Mouse (Mus musculus) kidney, postnatal 4 days (tissue): ENCODE measurements around the gene Rpn2.

ENCODE experiments used
- DNase-seq, 2 experiments: peaks; one replicate each; pipeline ENCODE4 v3.0.0; 2021; ENCODE audit warnings: mixed read lengths in 2 of 2

The Rpn2 gene

DNA sequence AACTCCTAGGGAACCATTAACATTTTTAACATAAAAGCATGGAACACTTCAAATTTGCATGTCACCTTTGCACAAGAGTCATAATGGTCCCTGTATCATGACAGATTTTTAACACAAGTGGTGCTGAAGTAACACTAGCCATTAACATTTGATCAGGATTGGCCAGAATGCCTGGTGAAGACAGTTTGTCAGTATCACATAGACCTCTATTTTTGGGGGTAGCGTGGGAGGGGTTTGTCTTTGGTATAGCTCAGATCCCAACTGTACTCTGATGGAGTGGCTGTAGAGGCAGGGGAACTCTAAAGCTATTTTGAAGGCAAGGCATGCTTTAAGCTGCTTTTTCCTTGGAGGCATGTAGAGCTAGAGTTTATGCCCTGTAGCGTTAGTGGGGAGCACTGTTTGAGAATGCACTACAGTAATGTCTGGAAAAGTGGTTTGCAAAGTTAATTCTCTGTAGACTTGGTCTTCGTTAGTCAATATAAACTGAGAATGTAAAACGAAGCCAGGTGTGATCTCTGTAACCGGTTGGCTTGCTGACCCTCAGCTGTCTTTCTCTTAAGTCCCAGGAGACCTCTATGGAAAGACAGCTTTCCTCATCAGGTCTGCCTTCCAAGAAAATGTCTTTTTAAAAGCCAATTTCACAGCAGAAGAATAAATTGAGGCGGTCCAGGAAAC is 32.3 kb downstream of the Rpn2 start:
- no peak for DNase-seq

DNA sequence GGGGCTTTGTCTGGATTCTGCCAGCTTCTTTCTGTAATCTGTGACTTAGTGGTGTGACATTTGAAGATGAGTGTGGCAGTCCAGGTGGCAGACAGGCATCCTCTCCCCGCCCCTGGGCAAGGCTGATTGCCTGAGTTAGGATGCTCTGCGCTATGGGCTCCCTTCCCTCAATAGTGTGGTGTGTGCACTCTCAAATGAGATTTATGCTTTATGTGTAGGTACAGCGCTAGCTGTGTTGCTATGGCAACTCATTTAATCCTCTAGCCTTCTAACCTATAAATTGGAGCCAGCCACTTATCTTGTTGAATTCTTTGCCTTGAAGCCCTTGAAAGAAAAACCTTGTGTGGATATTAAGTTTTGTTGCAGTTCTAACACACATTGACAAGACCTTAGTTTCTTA is 34.9 kb downstream of the Rpn2 start:
- no peak for DNase-seq

DNA sequence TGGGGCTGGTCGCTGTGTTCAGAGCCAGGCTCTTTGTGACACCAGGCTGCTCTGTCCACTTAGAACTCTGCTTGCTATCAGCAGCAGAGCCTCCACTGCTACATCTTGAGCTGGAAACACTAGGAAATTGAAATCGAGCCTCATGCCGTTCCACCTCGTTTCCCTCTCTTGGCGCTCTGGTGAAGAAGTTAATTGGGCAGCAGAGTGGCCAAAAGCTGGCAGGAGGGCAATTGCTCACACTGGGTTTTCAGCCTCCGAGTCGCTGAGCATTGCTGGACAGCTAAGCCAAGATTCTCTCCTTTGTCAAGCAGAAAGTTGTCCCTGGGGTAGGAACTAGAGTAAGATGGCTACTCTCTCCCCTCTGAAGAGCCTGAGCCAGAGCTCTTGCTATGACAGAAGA is 35.5 kb downstream of the Rpn2 start:
- DNase-seq: peak; percentile 29 to 38

DNA sequence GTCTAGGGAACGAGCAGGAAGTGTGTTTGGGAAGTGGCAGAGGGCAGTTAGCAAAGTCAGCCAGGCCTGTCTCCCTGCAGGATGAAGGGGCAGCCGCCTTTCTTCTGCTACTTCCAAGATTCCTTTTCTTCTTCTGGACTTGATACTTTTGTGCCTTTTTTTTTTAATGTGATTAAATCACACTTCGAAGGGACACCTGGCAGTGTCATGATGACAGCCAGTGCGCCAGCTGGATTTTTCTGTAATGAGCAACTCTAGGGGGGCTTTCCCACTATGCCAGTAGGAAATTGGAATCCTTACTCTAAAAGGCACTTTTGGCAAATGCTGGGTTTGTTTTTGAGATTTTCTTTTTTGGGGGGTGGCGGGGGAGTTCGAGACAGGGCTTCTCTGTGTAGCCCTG is 36.7 kb downstream of the Rpn2 start:
- DNase-seq: no peak

DNA sequence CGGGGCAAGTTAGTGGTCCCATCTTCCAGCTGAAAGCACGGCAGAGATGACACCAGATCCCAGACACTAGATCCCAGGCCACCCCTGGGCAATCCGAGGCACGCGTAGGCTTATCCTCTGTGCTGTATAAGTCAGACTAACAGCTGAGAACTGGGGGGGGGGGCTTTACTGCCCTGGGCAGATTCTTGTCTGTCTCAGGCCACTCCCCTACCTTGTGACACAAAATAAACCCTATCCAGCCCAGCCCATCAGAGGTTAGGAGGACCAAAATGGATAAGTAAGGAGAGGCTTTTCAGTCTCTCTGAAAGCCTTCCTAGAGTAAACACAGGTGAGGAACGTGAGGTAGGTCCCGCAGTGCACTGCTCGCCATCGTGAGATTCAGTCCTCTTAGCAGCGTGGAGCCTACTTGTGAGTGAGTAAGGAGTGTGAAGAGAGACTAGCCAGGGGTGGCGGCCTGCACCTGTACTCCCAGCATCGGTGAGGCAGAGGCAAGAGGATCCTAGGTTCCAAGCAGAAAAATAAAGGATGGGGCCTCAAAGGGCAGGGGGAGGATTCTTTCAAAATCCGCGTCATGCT is 37.6 kb downstream of the Rpn2 start:
- DNase-seq: no peak

DNA sequence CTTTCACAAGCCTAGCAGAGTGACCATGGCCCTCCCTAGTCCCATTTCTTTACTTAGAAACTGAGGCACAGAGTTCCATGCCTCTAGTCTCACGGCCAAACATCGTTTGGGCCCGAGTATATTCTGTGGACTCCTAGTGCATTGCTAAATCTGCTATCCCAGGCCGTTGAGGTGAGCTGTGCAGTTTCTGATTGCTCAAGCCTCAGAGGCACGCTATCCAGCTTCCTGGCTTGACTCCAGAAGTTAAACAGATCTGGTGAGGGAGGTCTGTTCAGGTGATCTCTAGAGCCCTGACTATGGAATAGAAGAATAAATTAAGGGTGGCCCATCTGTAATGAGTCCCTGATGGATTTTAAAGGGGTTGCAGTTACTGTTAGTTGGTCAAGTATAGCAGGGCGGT is 38.4 kb downstream of the Rpn2 start:
- DNase-seq: no peak

DNA sequence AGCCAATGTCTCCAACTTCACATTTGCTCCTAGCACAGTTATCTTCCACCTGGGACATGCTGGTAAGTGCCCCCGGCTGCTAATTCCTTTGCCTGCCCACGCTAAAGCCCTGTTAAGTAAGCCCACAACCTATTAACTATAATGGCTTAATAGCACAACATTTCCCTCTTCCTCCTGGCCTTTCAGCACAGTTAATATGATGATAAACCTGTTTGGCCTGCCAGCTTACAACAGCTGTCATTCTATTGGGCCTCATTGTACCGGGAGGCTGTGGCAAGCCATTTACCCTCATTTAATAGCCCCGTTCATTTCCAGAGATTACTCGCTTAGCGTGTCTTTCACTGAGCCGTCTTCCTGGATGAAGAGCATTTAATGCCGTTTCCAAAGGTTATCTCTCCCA is 41.3 kb downstream of the Rpn2 start:
- DNase-seq: no peak

DNA sequence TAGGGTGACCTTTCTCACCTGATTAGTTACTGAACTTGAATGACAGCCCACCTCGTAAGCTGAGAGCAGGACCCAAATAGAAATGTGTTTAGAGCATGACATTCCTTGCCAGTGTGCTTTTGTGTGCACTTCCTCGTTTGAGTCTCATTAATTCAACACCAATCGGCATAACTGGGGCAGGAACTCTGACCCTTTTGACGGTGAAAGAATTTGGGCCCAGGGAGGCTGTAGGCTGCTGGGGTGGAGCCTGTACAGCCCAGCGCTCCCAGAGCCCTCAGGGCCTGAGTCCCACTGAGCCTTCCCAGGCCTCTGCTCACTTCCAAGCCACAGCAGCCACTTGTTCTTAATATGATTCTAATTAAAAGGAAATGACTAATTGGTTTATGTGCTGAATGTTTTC is 42.1 kb downstream of the Rpn2 start:
- DNase-seq: peak in 1 of 2 experiments; percentile 29

DNA sequence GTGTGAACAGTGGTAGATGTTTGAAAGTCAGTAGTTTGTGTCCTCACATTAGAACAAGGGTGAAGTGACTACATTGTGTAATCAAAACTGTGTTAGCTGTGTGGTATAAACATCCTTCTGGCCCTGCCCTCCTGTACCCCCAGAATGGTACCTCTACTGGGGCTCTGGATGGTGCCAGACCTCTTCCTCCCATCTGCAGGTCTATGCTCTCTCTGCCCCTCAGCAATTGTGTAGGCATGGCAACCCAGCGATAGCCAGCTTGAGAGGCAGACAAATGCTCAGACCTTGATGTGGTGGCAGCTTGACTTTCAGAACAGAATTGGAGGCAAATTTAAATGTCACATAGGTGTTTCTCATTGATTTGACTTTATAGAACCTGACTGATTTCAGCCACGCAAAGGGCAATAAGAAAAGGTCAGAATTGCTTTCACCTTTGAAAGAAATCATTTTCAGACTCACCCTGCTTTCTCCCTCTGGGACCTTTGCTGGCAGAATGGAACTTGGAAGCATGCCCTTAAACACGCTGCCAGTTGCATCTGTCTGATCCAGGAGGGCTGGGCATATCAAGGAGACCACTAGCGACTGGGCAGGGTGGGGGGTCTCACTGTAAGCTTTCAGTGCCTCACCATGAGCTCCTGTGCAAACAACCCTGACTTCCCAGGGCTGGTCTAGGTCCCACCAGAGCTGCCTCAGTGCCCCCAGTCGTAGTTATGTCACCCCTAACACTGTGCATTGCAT is 43.4 kb downstream of the Rpn2 start:
- no peak for DNase-seq

DNA sequence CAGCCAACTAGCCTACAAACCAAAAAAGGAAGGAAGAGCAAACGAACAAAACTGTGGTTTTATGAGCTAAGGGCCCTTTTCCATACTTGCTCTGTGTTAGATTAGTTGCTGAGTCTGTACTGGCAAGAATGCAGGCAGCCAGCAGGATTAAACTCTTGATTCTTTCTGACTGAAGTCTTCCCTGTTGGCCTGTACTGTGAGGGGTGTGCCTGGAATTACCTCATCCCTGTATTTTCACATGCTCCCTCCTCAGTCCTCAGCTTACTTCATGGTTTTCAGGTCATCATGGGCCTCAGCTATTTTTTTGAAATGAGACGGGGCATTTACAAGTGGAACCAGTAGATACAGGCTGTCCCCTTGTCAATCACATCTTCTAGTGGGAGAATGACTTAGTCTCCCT is 46.4 kb downstream of the Rpn2 start:
- DNase-seq: no peak

DNA sequence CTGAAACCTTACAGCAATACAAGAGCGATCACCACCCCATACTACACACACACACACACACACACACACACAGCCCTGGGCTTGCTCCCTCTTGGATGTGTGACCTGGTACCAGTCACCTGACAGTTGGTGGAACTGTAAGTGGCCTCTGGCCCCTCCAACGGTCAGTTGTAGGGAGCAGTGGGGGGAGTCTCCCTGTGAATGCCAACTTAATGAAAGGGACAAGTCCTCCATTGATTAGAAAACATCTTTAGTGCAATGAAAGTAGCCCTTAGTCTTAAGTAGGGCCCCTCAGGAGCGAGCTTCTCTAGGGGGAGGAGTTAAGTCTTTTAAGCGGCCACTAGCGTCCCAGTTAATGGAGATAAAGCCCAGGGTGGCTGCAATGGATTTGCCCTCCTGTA is 49.3 kb downstream of the Rpn2 start:
- no peak for DNase-seq

DNA sequence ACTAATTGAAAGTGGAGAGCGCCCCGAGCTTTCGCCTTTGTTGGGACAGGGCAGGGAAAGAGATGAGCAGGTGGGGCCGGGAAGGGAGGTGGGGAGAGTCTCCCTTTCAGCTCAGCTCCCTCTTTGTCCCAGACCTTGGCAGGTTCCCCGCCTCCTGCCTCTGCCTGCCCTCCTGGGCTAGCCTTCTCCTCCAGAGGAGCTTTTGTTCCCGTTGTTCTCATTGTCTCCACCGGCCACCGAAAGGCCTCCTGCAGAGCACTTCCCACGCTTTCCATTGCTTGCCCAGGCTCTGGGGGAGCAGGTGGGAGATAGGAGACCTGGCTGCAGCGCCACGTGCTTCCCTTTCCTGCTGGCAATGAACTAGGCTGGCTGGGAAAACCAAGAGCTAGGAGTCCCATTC is 49.8 kb downstream of the Rpn2 start:
- DNase-seq: peak in 1 of 2 experiments; percentile 35

DNA sequence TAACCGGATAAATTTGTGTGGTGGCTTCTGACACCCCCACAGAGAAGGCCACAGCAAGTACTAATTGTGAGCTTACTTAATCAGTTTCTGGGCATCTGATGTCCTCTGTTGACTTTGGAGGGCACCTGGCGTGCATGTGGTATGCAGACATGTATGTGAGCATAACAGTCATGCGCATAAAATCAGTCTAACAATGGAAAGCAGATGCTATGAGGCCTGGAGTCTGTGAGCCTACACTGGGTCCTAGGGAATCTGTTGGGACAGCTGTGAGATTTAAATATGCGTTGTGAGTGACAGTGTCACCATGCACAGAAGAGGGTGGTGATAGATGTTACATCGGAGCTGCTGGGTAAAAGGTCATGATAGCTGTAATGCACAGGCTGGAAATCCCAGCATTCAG is 53.2 kb downstream of the Rpn2 start:
- DNase-seq: no peak

DNA sequence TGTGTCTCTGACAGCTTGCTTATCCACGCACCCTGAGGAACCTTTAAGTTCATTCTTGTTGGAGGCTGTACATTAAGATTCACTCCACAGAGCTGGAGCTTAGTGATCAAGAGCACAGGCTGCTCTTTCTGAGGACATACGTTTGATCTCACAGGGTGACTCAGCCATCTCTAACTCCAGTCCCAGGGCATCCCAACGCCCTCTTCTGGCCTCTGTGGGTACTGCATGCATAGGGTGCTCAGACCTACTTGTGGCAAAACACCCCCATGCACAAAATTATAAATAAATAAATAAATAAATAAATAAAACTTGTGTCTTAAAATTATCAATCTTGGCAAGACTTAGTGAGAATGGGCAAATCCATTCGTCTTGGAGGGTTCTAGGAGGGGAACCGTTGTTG is 59.8 kb downstream of the Rpn2 start:
- peak; percentile 81 to 83 for DNase-seq

DNA sequence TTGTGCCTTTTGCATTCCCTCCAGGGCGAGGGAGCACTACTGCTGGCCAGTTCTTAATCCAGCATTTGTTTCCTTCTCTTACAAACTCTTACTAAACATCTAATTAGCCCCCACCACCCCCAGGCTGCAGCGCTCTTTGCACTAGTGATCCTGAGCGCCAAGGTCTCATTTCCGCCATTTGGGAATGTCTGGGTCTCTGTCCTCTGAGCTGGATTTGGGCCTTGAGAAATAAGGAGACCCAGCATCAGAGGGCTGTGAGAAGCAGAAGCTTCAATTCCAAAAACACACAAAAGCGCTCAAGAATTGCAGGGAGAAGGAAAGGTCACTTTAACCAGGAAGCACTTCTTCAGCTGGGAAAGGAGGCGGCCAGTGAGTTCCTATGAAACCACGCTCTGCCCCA is 60.7 kb downstream of the Rpn2 start:
- no peak for DNase-seq

DNA sequence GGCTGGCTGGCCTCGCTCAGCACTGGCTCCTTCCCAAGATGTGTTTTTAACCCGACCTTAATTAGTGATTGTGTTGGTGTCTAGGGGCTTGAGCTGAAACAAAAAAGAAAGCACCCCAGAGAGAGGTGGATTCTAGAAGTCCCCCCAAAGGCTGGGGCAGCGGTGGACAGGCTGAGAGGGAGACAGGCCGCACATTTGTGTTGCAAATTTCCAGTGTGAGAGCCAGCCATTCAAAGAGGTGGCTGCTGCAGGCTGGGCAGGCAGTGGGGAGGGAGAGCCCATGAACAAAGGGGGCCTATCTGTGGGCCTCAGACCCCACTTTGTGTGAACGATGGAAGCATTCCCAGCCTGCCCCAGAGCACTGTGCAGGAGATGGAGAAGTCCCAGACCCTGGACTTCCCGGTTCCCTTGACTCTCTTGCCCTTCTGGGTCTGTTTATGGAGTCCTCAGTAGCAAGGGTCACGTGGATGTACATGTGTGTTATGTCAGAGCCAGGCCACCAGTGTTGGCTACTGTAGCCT is 61.5 kb downstream of the Rpn2 start:
- no peak for DNase-seq

DNA sequence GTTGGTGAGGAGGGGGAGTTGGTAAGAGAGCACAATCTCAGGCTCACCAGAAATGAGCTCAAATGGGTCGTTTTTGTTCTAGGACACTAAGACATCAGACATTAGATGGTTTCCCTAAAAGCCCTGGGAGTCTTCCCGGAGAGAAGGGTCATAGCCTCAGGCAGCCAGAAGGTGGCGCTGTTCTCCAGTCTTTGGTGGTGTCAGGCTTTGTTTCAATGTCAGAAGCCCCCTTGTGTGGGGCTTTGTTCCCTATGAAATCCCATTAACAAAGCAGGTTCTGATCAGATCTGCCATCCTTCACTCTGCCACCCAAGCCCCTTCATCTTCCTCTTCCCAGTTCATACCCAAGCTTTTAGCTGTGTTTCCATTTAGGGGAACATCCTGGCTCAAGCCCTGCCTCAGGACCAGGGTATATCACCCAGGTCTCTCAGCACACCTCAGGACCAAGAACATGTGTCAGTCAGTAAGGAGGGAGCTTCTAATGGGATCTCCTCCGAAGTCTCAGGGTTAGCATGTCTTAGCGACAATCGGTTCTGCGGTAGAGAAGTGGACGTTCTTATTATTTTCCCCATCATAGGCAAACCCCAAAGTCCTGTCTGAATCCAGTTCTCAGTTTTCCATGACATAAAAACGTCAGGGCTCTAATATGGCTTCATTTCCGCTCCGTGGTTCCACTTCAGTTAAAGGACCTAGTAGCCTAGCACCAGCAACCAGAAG is 62.9 kb downstream of the Rpn2 start:
- peak; percentile 85 to 86 for DNase-seq

DNA sequence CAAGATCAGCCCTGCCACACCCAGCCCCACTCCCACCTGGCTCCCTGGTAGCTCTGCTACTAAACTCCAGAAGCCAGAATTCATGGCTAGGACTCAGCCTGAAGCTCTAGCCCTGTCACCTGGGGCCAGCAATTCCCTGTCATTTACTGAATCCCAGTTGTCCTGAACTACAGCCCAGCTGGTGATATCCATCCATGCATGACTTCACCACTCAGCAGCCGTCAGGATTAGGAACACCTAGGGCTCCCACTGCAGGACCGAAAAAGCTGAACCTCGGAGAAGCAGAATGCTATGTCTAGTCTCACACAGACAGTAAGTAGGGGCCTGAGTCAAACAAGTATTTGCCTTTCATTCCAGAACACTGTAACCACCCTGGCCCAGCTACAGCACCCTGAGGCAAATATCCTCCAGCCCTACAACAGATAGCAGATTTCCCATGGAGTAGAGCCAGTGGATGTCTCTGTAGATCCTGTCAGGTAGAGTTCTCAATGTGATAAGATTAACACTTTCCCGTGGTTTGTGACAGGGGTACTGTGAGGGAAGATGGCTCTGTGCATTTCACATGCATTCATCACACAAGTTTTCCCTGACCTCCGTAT is 63.6 kb downstream of the Rpn2 start:
- DNase-seq: no peak

DNA sequence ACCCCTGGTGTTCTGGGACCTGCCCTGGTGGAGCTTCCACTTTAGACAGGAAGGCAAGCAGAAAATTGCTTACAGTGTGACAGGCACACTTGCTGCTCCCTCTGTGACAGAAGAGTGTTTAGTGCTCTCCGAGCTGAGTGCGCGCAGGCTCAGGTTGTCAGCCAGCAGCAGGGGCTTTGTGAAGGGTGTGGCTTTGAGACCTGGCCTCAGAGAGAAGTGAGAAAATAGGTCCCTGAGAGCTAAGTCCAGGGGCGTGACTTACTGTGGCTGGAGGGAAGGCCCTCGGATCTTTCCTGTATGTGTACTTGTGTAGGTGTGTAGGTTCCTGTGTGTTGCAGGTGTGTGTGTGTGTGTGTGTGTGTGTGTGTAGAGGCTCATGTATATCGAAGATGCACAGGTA is 64.5 kb downstream of the Rpn2 start:
- no peak for DNase-seq

DNA sequence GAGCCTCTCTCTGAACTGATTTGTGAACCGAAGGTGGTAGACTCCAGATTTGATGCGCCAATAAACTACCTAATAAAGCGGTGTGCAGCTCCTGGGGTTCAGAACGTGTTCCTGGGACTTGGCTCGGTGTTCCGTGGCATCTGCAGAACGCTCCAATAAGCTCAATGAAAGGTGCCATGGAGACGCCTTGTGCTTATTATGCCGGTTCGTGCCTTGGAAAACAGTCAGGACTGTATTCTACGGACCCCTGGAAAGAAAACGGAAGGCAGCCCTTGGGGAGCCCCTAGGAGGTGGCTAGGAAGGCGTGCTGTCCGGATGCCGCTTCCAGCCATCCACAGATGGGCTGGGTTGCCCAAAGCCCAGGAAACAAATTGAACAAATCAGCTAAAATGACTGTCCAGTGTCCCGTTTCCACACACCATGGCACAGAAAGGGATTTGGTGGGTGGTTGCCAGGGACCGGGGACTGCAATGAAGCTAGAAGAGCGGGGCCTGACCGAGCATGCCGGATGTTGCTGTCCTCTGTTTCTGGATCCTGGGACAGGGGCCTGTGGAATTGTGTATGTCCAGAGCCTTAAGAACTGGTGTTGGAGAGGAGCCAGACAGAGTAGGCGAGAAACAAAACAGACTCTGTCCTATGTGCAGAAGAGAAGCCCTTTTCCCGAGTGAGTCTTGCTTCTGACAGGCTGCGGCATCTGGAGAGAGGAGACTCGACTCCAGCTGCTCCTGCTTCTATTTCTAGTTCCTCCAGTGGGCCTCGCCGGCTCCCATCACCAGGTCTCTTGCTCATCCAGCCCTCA is 68.7 kb downstream of the Rpn2 start, which contains the start of gene Ghrh:
Gene Ghrh (minus strand): TSS at position 146 of the 799 bp plus-strand sequence.
- peak; percentile 39 to 43 for DNase-seq

DNA sequence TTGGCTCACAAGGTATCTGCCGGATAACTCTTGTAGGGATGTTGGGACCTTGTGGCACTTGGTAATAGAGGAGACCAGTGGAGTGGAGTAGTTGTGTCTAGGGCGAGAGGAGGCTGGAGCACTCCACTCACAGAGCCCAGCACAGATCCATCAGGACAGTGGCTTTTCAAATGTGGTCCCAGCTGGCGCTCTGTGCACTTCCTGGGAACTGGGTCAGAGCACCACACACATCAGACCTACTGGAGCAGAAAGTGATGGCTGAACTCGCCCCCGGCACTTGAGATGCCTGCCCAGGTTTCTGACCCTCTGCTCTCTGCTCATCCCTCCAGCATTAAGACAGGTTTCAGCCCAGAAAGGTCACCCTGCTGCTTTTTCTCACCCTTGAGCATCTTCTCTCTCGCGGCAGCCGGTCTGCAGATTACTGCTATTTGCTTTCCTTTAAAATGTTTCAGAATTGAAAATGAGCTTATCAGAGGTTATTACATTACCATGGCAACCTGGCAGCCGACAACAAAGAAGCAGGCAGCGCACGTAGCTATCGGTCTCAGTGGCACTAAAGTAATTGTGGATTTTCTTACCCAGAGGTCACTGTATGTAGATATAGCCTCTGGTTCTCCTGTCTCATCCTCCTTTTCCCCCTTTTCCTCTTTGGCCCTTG is 70.4 kb downstream of the Rpn2 start:
- no peak for DNase-seq

DNA sequence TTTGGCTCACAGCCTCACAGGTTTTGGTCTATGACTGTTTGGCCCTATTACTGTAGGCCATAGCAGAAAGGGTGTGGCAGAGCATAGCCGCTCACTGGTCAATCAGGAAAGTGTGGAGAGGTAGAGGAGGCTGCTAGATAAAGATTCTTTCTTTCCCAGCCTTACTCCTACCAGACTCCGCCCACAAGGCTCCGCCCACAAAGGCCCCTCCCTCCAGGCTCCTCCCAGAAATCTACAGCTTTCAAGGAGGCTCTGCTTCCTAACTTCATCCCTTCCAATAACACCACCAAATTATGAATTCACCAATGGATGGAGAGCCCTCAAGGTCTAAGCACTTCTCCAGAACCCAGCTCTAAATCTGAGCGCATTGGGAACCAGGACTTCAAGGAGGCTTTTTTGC is 74.4 kb downstream of the Rpn2 start:
- no peak for DNase-seq
